Mouse (Mus musculus) bone marrow macrophage, adult 2 months (primary cell): ENCODE results near the gene Akp3.

Source experiments
- CTCF ChIP-seq: IDR thresholded peaks from 2 replicates; pipeline ENCODE4 v1.5.1; 2012; ENCODE audit warnings: low read depth, mild to moderate bottlenecking, low read length, moderate library complexity
- POLR2A ChIP-seq: IDR thresholded peaks from 2 replicates; pipeline ENCODE4 v1.6.1; 2012; ENCODE audit warnings: mild to moderate bottlenecking, low read depth, low read length, borderline replicate concordance

GRCm38 (mm10) chr1:87089251-87089650 is 35.5 kb upstream of the Akp3 start:
- TF ChIP-seq CTCF: no peak
- TF ChIP-seq POLR2A: no peak
